Mouse (Mus musculus) bone marrow macrophage, adult 2 months (primary cell): Measurements from ENCODE around the gene Ubash3b. TPM values are rescaled to one million over a fixed set of nuclear protein-coding genes. Genes with fewer than 3 reads are reported as not detected.

Experiments
- H3K27ac ChIP-seq: 2 replicates; pipeline ENCODE4 v1.5.1; 2012; ENCODE audit warnings: low read depth, low read length; ENCODE audit not compliant: insufficient read depth
- H3K4me1 ChIP-seq: 2 replicates; pipeline ENCODE4 v1.6.1; 2012; ENCODE audit warnings: low read length; ENCODE audit not compliant: control insufficient read depth, insufficient read depth
- H3K4me3 ChIP-seq: 2 replicates; pipeline ENCODE4 v1.5.1; 2012; ENCODE audit warnings: mild to moderate bottlenecking, low read length, moderate library complexity; ENCODE audit not compliant: insufficient read depth
- CTCF ChIP-seq: IDR thresholded peaks from 2 replicates; pipeline ENCODE4 v1.5.1; 2012; ENCODE audit warnings: low read depth, mild to moderate bottlenecking, low read length, moderate library complexity
- POLR2A ChIP-seq: IDR thresholded peaks from 2 replicates; pipeline ENCODE4 v1.6.1; 2012; ENCODE audit warnings: mild to moderate bottlenecking, low read depth, low read length, borderline replicate concordance
- polyA plus RNA-seq: library from polyadenylated mRNA; stranded (reverse); fragments of >200 nt; gene quantifications from 2 replicates; pipeline ENCODE4 v1.2.4, GENCODE M21; 2012; ENCODE audit not compliant: missing spikeins, insufficient read depth, insufficient read length

The Ubash3b gene
- 17.9 and 19.7 TPM in 2 replicates for polyA plus RNA-seq

DNA sequence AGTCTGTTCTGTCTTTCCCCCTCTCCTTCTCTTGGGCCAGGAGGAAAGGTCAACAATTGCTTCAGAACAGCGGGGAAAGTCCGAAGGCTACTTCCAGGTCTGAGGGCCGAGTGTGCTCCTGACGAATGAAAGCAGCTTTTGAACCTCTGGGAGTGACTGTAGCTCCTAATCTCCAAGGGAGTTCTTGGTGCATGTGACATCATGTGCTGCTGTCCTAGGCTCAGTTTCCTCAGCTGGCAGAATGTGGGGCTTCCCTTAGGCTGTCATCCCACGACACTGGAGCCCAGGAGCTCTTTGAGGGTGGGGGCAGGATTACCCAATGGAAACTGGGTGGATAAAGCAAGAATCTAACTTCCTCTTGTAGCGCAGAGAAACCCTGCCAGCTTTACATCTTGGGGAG is at the start of gene Ubash3b:
Gene Ubash3b (minus strand): TSS at position 285 of the 400 bp plus-strand sequence.
- Histone ChIP-seq H3K27ac (peak within 1 kb of the TSS; percentile 99), H3K4me1 (peaks cover 31% of the 10 kb centered on the region), H3K4me3 (peak within 1 kb of the TSS; percentile 58)
- TF ChIP-seq POLR2A (no peak), CTCF (no peak)

DNA sequence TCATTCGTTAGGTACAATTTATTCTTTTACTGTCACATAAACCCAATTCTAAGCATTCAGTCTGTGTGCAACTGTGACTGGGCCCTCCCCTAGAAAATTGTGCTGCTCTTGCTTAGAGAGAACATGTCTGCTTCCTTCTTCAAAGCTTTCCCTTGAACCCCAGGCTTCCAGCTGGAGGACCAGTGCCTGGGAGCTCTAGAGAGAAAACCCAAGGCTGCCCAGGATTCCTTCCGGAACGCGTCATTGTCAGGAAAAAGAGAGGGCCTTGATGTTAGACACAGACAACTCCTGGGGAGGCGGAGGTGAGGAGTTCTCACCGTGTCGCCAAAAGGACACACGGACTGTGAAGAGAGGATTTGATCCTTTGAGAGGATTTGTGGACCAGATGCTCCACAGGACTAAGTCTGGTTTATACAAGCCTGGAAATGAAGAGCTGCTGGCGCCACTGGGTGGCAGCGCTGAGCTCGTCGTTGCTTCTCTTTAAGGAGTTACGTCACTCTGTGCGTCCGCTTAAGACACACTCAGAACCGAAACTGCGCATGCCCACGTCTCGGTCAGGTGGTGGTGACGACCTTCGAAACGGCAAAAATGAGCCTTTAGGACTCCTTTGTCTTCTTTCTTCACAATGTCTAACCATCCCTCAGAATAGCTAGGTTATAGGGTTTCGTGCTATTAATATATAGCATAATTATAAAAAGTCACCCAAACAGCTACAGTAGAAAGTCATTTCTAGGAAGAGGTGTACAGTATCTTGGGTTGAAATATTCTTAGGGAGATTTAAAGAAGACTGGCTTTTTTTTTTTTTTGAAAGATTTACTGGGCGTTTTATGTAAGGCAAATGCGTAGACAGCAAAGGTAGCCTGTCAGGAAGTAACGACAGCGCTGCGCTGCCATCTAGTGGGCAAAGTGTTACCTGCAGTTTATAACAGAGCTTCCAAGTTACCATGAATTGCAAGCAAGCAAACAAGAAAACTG is 45.9 kb upstream of the Ubash3b start:
- Histone ChIP-seq H3K4me1 (0 out of 2 replicates have a peak, but pooled peaks cover under 1% of the 10 kb centered on the region), H3K27ac (peak overlapping the region; percentile 66), H3K4me3 (peak overlapping the region; percentile 32; the same call in 1 of the 2 replicates)
- TF ChIP-seq POLR2A (no peak), CTCF (peak; percentile 54)

DNA sequence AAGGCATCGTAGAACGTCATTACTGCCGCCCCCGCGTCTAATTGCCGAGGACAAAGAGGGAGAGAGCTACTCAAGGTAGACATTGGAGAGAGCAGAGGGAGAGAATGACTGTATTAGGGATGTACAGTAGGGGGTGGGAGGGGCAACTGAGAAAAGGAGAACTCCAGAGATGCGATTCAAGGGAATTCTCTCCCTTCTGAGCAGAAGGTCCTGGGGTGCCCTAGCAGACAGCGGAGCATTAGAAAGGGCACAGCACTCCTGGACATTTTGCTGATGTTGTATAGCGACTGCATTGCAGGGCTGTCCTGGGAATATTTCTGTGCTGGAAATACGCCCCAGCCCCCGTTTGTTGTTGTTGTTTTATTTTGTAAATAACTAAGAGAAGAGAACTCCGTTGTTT is 45.2 kb upstream of the Ubash3b start:
- H3K4me3 ChIP-seq: no peak overlapping the region
- TF ChIP-seq POLR2A (no peak), CTCF (no peak)

DNA sequence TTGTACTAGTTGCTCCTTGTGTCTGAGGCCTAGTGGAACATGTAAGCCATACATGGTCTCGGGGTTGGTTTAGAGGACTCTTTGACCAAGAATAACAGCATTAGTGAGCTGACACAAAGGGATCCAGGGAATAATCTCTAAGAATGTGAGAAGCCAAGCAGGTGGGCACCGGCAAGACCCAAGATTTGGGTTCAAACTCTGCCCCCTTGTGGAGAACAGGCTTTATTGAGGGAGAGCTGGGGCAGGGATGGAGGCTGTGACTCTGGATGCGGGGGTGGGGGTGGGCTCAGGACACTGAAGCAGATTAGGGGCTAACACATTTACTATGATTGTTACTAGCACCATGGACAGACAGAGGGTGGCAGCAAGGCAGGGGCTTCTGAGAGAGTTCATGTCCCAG is 43.8 kb upstream of the Ubash3b start:
- no peak overlapping the region for H3K27ac ChIP-seq
- H3K4me3 ChIP-seq: no peak overlapping the region
- no peaks in the 10 kb centered on the region for H3K4me1 ChIP-seq
- TF ChIP-seq CTCF (peak; percentile 28; the same call in 1 of the 2 replicates), POLR2A (no peak)

More for the DNA sequence above, 45.2 kb upstream of the Ubash3b start:
- no peak overlapping the region for H3K27ac ChIP-seq
- no peaks in the 10 kb centered on the region for H3K4me1 ChIP-seq

DNA sequence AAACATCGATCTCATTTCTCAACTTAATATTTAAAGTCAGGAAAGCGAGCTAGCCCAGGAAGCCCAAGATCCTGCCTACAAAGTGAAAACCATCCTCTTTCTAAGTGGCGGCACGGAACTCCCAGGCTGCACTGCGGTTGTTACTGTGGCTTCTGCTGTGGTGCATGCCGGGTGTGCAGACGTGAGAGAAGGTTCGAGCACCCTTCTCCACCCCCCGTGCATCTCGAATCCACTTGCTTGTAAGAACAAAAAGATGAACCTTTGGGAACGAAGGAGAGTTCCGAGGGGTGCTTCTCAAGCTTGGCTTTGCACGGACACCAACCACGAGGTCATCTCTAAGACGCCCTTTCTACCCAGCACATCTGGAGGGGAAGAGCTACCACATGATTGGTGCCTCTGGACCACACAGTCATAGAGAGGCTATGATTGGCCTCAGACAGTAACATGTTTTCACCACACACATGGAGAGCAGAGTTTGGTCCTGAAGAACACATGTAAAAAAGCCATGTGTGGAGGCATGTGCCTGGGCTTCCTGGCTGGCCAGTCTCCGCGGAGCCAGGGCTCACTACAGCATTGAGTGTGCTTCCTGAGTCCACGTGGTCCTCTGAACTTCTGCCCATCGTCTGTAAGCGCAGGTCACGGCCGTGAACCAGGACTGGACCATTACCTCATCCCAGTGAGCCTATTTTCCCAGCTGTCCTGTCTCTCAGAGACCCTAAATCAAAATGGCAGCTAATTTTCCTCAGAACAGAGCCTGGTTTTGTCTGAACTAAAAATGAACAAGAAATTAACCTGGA is 38.2 kb upstream of the Ubash3b start:
- TF ChIP-seq POLR2A: no peak
- TF ChIP-seq CTCF: no peak
- no peak overlapping the region for H3K27ac ChIP-seq
- H3K4me1 ChIP-seq: no peaks in the 10 kb centered on the region
- H3K4me3 ChIP-seq: no peak overlapping the region

DNA sequence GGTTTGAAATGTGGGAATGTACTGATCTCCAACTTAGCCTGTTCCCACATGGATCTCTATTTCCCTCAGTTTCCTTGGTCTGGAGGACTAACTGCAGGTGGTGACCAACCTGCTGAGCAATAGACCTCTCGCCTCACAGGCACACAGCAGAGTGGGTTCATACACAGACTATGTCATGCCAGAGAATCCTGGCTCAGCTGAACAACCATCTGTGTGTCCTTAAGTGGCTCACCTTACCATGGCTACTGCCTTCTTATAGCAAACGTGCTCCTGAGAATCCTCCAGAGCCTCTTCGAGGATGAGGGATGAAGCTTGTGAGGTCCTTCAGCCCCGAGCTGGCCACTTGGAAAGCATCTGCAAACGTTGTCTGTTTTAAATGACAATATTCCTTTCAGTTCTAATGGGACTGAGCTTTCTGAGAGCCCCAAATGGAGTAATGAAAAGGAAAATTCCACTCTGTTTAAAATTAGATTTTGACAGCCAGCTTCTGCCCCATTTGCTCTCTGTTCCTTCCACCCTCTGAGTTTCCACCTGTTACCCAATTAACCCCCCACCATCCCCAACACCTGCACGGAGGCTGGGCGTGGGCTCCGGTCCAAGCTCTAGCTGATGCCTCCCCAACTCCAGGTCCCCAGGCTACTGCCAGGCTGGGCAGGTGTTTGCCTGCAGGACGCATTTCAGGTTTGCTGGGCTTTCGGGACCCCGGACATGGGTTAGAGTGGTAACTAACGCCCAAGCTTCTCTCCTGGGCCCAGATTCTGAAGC is 37.2 kb upstream of the Ubash3b start:
- H3K4me3 ChIP-seq: no peak overlapping the region
- H3K4me1 ChIP-seq: no peaks in the 10 kb centered on the region
- no peak overlapping the region for H3K27ac ChIP-seq
- TF ChIP-seq POLR2A (no peak), CTCF (no peak)

DNA sequence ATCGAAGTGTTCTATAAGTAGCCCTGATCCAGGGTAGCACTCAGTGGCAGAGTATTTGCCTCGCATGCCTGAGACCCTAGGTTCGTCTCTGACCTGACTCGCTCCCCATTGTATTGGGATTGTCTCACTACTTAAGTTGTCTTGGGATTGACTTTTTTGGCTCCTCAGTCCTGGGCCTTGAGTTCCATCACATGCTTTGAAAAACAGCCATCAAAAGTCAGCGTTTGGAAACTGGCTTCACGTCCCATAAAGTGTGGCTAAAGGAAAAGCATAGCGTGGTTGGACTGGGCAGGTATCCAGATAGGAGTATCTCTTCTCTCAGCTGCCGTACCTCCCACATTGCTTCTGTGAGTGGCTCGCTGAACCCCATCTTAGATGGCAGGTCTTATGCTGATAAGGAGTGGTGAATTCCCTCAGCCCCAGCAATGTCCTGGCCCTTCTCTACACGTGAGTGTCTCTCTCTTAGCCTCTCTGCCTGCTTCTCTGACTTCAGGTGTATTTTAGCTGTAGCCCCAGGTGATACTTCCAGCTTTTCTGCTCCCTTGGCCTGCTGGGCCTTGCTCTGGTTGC is 34.3 kb upstream of the Ubash3b start:
- no peak overlapping the region for H3K4me3 ChIP-seq
- H3K27ac ChIP-seq: no peak overlapping the region
- no peak for TF ChIP-seq CTCF
- no peak for TF ChIP-seq POLR2A
- no peaks in the 10 kb centered on the region; the same call in 1 of the 2 replicates for H3K4me1 ChIP-seq

DNA sequence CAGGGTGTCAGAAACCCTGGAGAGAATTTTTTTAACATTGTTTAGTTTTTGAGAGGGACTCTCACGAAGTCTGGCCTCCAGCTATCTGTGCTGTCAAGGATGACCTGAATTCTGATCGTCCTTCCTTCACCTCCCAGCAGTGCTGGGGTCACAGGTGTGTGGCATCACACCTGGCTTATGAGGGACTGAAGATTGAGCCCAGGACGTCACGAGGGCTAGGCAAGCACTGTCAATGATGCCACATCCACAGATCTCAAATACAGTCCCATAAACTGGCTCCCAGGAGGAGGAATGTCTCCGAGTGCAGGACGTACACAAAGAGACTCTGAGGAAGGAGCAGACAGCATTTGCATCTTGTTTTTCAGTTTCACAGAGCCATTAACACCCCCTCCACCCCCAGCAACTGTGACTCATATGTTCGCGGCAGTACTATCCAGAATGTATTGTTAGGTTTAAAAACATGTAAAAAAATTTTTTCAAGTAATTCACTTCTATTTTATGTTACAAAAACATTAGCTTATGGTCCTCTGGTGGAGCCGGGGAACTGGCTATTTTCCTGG is 30.2 kb upstream of the Ubash3b start:
- no peaks in the 10 kb centered on the region; the same call in 1 of the 2 replicates for H3K4me1 ChIP-seq
- H3K27ac ChIP-seq: no peak overlapping the region
- no peak overlapping the region for H3K4me3 ChIP-seq
- TF ChIP-seq POLR2A: no peak
- TF ChIP-seq CTCF: no peak
